Mouse (Mus musculus) hindbrain, embryonic 15.5 days (tissue): Measurements from ENCODE around the gene Pccb. TPM values are rescaled to one million over a fixed set of nuclear protein-coding genes. Genes with fewer than 3 reads are reported as not detected.

Experiments used
- ATAC-seq: fragments of 200-750 bp; cut with Nextera tagmentation; 2 replicates; pipeline ENCODE4 v1.8.0; 2017; ENCODE audit warnings: low read depth, moderate number of reproducible peaks, moderate TSS enrichment; ENCODE audit not compliant: low FRiP score
- H3K27ac ChIP-seq: fragments of 300-500 bp; sonication (generic); replicated peaks from 2 replicates; pipeline ENCODE4 v1.5.1; 2015; ENCODE audit warnings: mild to moderate bottlenecking, inconsistent platforms
- H3K27me3 ChIP-seq: fragments of 300-500 bp; sonication (generic); 2 replicates; pipeline ENCODE4 v1.6.1; 2015; ENCODE audit warnings: control low read depth, inconsistent platforms
- H3K36me3 ChIP-seq: fragments of 300-500 bp; sonication (generic); 2 replicates; pipeline ENCODE4 v1.6.1; 2015; ENCODE audit warnings: control low read depth, inconsistent platforms
- H3K4me1 ChIP-seq: fragments of 300-500 bp; sonication (generic); replicated peaks from 2 replicates; pipeline ENCODE4 v1.6.1; 2015; ENCODE audit warnings: control low read depth, inconsistent platforms
- H3K4me2 ChIP-seq: fragments of 300-500 bp; sonication (generic); 2 replicates; pipeline ENCODE4 v1.6.1; 2015; ENCODE audit warnings: moderate library complexity, mild to moderate bottlenecking, inconsistent platforms
- H3K4me3 ChIP-seq: fragments of 300-500 bp; sonication (generic); 2 replicates; pipeline ENCODE4 v1.5.1; 2015; ENCODE audit warnings: mild to moderate bottlenecking, inconsistent platforms
- H3K9ac ChIP-seq: fragments of 300-500 bp; sonication (generic); 2 replicates; pipeline ENCODE4 v1.6.1; 2015; ENCODE audit warnings: inconsistent platforms
- H3K9me3 ChIP-seq: fragments of 300-500 bp; sonication (generic); 2 replicates; pipeline ENCODE4 v1.6.1; 2016; ENCODE audit warnings: control low read depth, inconsistent platforms
- WGBS: fragments of 180-500 bp; shearing (Covaris S2); methylation state at CpG from one replicate; pipeline ENCODE4 v1.1.7; 2015; 5-methylcytosine and 5-hydroxymethylcytosine counted together
- polyA plus RNA-seq: library from polyadenylated mRNA; unstranded; fragments of >200 nt; fragmentation: Nextera tagmentation; extraction: Ambion mirVana; gene quantifications from 2 replicates; pipeline ENCODE4 v1.2.1, GENCODE M21; 2015

The Pccb gene
- polyA plus RNA-seq, 1 experiment from 2014 or later: 25.5 TPM

DNA sequence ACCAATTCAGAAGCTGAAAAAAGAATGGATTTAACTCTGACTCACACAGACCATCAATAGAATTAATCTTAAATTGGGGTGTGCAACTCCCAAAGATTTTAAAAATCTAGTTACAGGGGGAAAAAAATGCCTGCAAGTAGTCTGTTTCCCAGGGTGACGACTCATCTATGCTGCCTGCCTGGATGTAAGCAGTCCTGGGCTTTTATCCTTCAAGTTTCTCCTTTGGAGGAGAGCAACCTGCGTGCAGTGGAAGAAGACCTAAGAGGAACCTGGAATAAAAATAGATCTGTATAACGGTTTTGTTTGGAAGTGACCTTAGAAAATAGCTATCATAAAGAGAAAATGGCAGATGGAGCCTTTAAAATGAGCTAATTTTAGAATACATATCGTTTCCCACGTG, 37.8 kb upstream of the Pccb start:
- no peak for ATAC-seq
- H3K36me3 ChIP-seq: no peaks in the 10 kb centered on the region
- no peak overlapping the region for H3K9ac ChIP-seq
- H3K4me2 ChIP-seq: peak overlapping the region; percentile 68; the same call in 1 of the 2 replicates
- H3K27ac ChIP-seq: no peak overlapping the region
- no peaks in the 10 kb centered on the region for H3K27me3 ChIP-seq
- H3K4me3 ChIP-seq: no peak overlapping the region
- WGBS: 46% methylated on average over 5 of the region's 5 CpGs
- no peaks in the 10 kb centered on the region for H3K9me3 ChIP-seq
- H3K4me1 ChIP-seq: peaks cover 15% of the 10 kb centered on the region

- Histone ChIP-seq H3K27ac (no peak overlapping the region), H3K9ac (no peak overlapping the region), H3K27me3 (no peaks in the 10 kb centered on the region), H3K36me3 (no peaks in the 10 kb centered on the region), H3K4me2 (no peak overlapping the region), H3K9me3 (no peaks in the 10 kb centered on the region), H3K4me3 (no peak overlapping the region), H3K4me1 (peaks cover 7% of the 10 kb centered on the region)
- 97% methylated on average over 3 of the region's 3 CpGs for WGBS
- ATAC-seq: no peak
Observed at GRCm38 (mm10) chr9:101069781-101070180, 35.1 kb upstream of the Pccb start.

DNA sequence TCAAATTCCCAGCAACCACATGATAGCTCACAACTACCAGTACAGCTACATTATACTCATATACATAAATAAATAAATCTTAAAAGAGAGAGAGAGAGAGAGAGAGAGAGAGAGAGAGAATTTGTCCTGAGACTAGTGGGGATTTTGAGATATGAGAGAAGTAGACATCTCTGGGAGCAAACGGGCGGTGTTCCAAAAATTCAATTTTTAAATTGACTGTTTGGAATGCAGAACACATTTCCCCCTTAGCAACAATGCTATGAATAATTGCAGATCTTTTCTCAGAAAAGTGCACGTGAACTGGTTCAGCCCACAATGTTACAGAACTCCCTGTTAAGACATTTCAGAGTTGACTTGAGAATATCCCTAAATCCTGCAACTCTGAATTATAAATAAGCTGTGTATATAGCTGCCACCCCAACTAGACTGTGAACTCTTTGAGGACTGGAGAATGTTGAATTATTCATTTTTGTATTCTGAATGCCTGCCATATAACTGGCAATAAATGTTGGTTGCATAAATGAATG, 30.4 kb upstream of the Pccb start:
- ATAC-seq: no peak
- Histone ChIP-seq H3K36me3 (no peaks in the 10 kb centered on the region), H3K4me2 (no peak overlapping the region), H3K4me3 (no peak overlapping the region), H3K9me3 (no peaks in the 10 kb centered on the region), H3K27ac (no peak overlapping the region), H3K4me1 (no peaks in the 10 kb centered on the region), H3K27me3 (no peaks in the 10 kb centered on the region), H3K9ac (no peak overlapping the region)
- 75% methylated on average over 3 of the region's 3 CpGs for WGBS

GRCm38 (mm10) chr9:101062253-101062780, 27.6 kb upstream of the Pccb start:
- 61% methylated on average over 6 of the region's 6 CpGs for WGBS
- Histone ChIP-seq H3K27me3 (no peaks in the 10 kb centered on the region), H3K4me1 (no peaks in the 10 kb centered on the region), H3K4me3 (no peak overlapping the region), H3K27ac (no peak overlapping the region), H3K9me3 (no peaks in the 10 kb centered on the region), H3K36me3 (no peaks in the 10 kb centered on the region), H3K4me2 (no peak overlapping the region), H3K9ac (no peak overlapping the region)
- no peak for ATAC-seq

- no peak overlapping the region for H3K4me2 ChIP-seq
- H3K4me1 ChIP-seq: no peaks in the 10 kb centered on the region
- no peaks in the 10 kb centered on the region for H3K27me3 ChIP-seq
- no peak overlapping the region for H3K9ac ChIP-seq
- H3K9me3 ChIP-seq: no peaks in the 10 kb centered on the region
- ATAC-seq: no peak
- H3K36me3 ChIP-seq: no peaks in the 10 kb centered on the region
- no peak overlapping the region for H3K27ac ChIP-seq
- WGBS: 76% methylated on average over 11 of the region's 11 CpGs
- no peak overlapping the region for H3K4me3 ChIP-seq
Observed at GRCm38 (mm10) chr9:101061035-101061434, 26.3 kb upstream of the Pccb start.

DNA sequence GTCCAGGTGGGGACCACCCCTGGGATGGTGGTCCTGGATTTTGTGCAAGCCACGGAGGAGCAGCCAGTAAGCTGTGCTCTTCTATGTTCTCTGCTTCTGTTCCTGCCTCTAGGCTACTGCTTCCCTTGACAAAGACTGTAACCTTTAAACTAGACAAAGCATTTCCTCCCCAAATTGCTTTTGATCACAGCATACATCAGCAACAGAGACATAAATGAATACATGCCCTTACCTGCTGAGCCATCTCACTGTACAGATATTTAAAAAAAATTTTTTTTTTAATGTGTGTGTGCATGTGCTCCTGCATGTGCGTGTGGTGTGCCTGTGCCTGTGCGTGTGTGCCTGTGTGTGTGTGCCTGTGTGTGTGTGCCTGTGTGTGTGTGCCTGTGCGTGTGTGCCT, 22.5 kb upstream of the Pccb start:
- Histone ChIP-seq H3K9me3 (no peaks in the 10 kb centered on the region), H3K36me3 (no peaks in the 10 kb centered on the region), H3K9ac (no peak overlapping the region), H3K4me1 (no peaks in the 10 kb centered on the region), H3K27me3 (no peaks in the 10 kb centered on the region), H3K4me2 (no peak overlapping the region), H3K27ac (no peak overlapping the region), H3K4me3 (no peak overlapping the region)
- 94% methylated on average over 4 of the region's 4 CpGs for WGBS
- no peak for ATAC-seq

GRCm38 (mm10) chr9:101053279-101053678, 18.6 kb upstream of the Pccb start:
- Histone ChIP-seq H3K27ac (no peak overlapping the region), H3K4me1 (no peaks in the 10 kb centered on the region), H3K27me3 (no peaks in the 10 kb centered on the region), H3K9ac (no peak overlapping the region), H3K4me2 (no peak overlapping the region), H3K36me3 (no peaks in the 10 kb centered on the region), H3K9me3 (no peaks in the 10 kb centered on the region), H3K4me3 (no peak overlapping the region)
- no peak for ATAC-seq
- 72% methylated on average over 14 of the region's 14 CpGs for WGBS

- Histone ChIP-seq H3K36me3 (no peaks in the 10 kb centered on the region), H3K4me1 (no peaks in the 10 kb centered on the region), H3K27ac (no peak overlapping the region), H3K4me2 (no peak overlapping the region), H3K9ac (no peak overlapping the region), H3K4me3 (no peak overlapping the region), H3K27me3 (no peaks in the 10 kb centered on the region), H3K9me3 (no peaks in the 10 kb centered on the region)
- no peak for ATAC-seq
- WGBS: 83% methylated on average over 6 of the region's 6 CpGs
Observed at GRCm38 (mm10) chr9:101052691-101053090, 18.0 kb upstream of the Pccb start.

GRCm38 (mm10) chr9:101052007-101052406, 17.3 kb upstream of the Pccb start:
- WGBS: 93% methylated on average over 3 of the region's 3 CpGs
- H3K36me3 ChIP-seq: no peaks in the 10 kb centered on the region
- no peak overlapping the region for H3K9ac ChIP-seq
- H3K4me3 ChIP-seq: no peak overlapping the region
- no peak overlapping the region for H3K27ac ChIP-seq
- no peaks in the 10 kb centered on the region for H3K9me3 ChIP-seq
- no peak overlapping the region for H3K4me2 ChIP-seq
- ATAC-seq: no peak
- no peaks in the 10 kb centered on the region for H3K4me1 ChIP-seq
- no peaks in the 10 kb centered on the region for H3K27me3 ChIP-seq

- Histone ChIP-seq H3K27ac (no peak overlapping the region), H3K4me1 (no peaks in the 10 kb centered on the region), H3K4me2 (no peak overlapping the region), H3K9ac (no peak overlapping the region), H3K4me3 (no peak overlapping the region), H3K27me3 (no peaks in the 10 kb centered on the region), H3K36me3 (no peaks in the 10 kb centered on the region), H3K9me3 (no peaks in the 10 kb centered on the region)
- 56% methylated on average over 15 of the region's 15 CpGs for WGBS
- ATAC-seq: no peak
Observed at GRCm38 (mm10) chr9:101045710-101046338, 11.1 kb upstream of the Pccb start.

DNA sequence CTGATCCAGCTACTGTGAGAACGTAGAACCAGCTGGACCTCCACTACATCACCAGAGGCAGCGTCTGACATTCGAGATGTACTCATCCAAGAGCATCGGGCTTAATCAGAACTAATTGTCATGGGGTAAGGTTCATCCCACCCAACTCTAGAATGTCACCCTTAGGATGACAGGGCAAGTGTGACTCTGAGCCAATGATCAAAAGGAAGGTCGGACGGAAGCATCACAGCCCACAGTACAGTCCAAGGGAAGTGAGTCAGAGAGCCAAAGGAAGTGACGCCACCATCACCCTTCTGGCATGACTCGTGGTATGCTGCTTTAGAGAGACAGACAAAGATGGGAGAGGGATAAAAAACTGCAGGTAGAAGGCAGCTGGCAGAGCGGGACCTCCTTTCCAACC, 7.6 kb upstream of the Pccb start:
- whole genome bisulfite sequencing: 85% methylated on average over 9 of the region's 9 CpGs
- H3K4me3 ChIP-seq: no peak overlapping the region
- no peak overlapping the region for H3K9ac ChIP-seq

DNA sequence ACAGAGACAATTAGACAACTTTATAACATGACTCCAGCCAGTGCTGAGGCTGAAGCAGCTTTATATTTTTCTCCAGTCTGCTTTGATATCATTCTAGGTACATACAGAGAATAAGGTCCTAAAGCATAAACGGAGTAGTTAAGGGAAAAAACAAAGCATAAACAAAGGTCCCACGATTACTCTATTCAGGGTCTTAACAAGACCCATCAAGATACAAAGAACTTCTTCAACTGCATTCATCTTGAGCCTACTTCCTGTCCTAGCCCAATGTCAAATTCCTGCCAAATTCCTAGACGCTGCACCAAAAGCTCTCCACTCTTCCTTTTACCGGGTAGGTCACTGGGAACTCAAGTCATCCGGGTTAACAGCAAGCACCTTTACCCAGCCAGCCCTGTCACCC, 6.8 kb upstream of the Pccb start:
- ATAC-seq: no peak
- H3K4me3 ChIP-seq: no peak overlapping the region
- no peaks in the 10 kb centered on the region for H3K9me3 ChIP-seq
- no peaks in the 10 kb centered on the region for H3K4me1 ChIP-seq
- no peaks in the 10 kb centered on the region for H3K27me3 ChIP-seq
- H3K9ac ChIP-seq: no peak overlapping the region
- no peak overlapping the region for H3K4me2 ChIP-seq
- WGBS: 80% methylated on average over 5 of the region's 5 CpGs
- H3K27ac ChIP-seq: no peak overlapping the region
- H3K36me3 ChIP-seq: no peaks in the 10 kb centered on the region

More for the DNA sequence above, 7.6 kb upstream of the Pccb start:
- H3K27ac ChIP-seq: no peak overlapping the region
- no peak for ATAC-seq
- no peaks in the 10 kb centered on the region for H3K9me3 ChIP-seq
- H3K27me3 ChIP-seq: no peaks in the 10 kb centered on the region
- no peak overlapping the region for H3K4me2 ChIP-seq
- H3K4me1 ChIP-seq: no peaks in the 10 kb centered on the region
- H3K36me3 ChIP-seq: no peaks in the 10 kb centered on the region

- Histone ChIP-seq H3K4me2 (no peak overlapping the region), H3K27ac (no peak overlapping the region), H3K4me1 (peaks cover 12% of the 10 kb centered on the region), H3K27me3 (no peaks in the 10 kb centered on the region), H3K9ac (no peak overlapping the region), H3K36me3 (no peaks in the 10 kb centered on the region), H3K9me3 (no peaks in the 10 kb centered on the region), H3K4me3 (no peak overlapping the region)
- ATAC-seq: no peak
- WGBS: 80% methylated on average over 5 of the region's 5 CpGs
Observed at GRCm38 (mm10) chr9:101038634-101039033, 3.9 kb upstream of the Pccb start.
